Comparison of ENCODE assay signal across 27 mouse cellular contexts in the genomic region with DNA sequence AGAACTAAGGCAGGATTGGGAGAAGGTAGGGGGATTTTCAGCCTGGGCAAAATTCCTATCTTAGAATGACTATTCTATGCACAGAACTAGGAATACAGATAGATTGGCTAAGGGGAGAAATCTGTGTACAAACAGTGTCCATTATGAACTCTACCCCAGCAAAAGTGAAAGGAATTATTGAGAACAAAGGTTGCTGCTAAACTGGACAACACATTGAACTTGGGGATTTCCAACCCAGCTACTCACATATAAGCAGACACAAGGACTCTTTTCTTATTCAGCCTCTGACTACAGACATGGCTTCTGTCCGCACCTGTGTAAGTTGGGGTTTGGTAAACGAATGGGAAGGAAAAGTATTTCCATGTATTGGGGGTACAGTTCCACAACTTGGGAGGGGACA. TPM values are rescaled to one million over a fixed set of nuclear protein-coding genes. Genes with fewer than 3 reads are reported as not detected.
"Had no signal": no experiment of that assay in that cellular context is flagged by ENCODE, and none has a peak within 500 bp of the region (broad histone marks: within the 10 kb centered on the region; RNA-seq: fewer than 3 reads in every experiment).

TSS of gene Ubd (plus strand) at position 237 of the 400 bp plus-strand sequence.

- ATAC-seq: midbrain, embryonic 15.5 days had no signal

- H3K9ac ChIP-seq: kidney, embryonic 15.5 days; limb, embryonic 12.5 days; limb, embryonic 15.5 days; liver, embryonic 13.5 days; midbrain, embryonic 12.5 days; midbrain, embryonic 15.5 days; neural tube, embryonic 12.5 days; neural tube, embryonic 15.5 days; stomach, embryonic 15.5 days had no signal

- H3K4me1 ChIP-seq: limb, embryonic 12.5 days; liver, embryonic 13.5 days had no signal

- H3K9me3 ChIP-seq: kidney, embryonic 15.5 days; limb, embryonic 12.5 days; limb, embryonic 15.5 days; liver, embryonic 13.5 days; midbrain, embryonic 12.5 days; midbrain, embryonic 15.5 days; neural tube, embryonic 12.5 days; neural tube, embryonic 15.5 days; stomach, embryonic 15.5 days had no signal

- H3K4me3 ChIP-seq: kidney, embryonic 15.5 days; left cerebral cortex, adult 2 months; limb, embryonic 12.5 days; limb, embryonic 15.5 days; liver, embryonic 13.5 days; midbrain, embryonic 12.5 days; midbrain, embryonic 15.5 days; neural tube, embryonic 12.5 days; neural tube, embryonic 15.5 days; stomach, embryonic 15.5 days had no signal

- DNase-seq: kidney, adult 11 months; kidney, adult 8-10 months; kidney, postnatal 10 days; kidney, postnatal 36 days; layer of hippocampus, adult 9-11 months; liver, embryonic 13.5 days; lung, adult 2 months; lung, postnatal 14 days; retina, postnatal 1 day; right cerebral cortex, postnatal 25 days; spleen, adult 18-20 months; thymus, postnatal 36 days had no signal

- H3K4me2 ChIP-seq: kidney, embryonic 15.5 days; limb, embryonic 12.5 days; limb, embryonic 15.5 days; liver, embryonic 13.5 days; midbrain, embryonic 12.5 days; midbrain, embryonic 15.5 days; neural tube, embryonic 12.5 days; neural tube, embryonic 15.5 days; stomach, embryonic 15.5 days had no signal

- H3K27ac ChIP-seq: kidney, embryonic 15.5 days; left cerebral cortex, adult 2 months; limb, embryonic 12.5 days; limb, embryonic 15.5 days; liver, embryonic 13.5 days; macrophage; midbrain, embryonic 12.5 days; midbrain, embryonic 15.5 days; neural tube, embryonic 12.5 days; neural tube, embryonic 15.5 days; stomach, embryonic 15.5 days had no signal

- H3K36me3 ChIP-seq: kidney, embryonic 15.5 days; limb, embryonic 12.5 days; limb, embryonic 15.5 days; liver, embryonic 13.5 days; midbrain, embryonic 12.5 days; midbrain, embryonic 15.5 days; neural tube, embryonic 12.5 days; neural tube, embryonic 15.5 days; stomach, embryonic 15.5 days had no signal

RNA-seq across cellular contexts. Expression of gene Ubd, which starts in this region (rescaled TPM):
- total RNA-seq: layer of hippocampus, adult 18-20 months; layer of hippocampus, postnatal 25 days; left cerebral cortex, adult 2 months; left cerebral cortex, postnatal 10 days; left cerebral cortex, postnatal 36 days had no signal
- polyA plus RNA-seq: kidney, embryonic 15.5 days; limb, embryonic 12.5 days; limb, embryonic 15.5 days; liver, embryonic 13.5 days; liver, embryonic 16.5 days; lung, adult 2 months; macrophage; midbrain, embryonic 12.5 days; midbrain, embryonic 15.5 days; neural tube, embryonic 12.5 days; neural tube, embryonic 15.5 days; stomach, embryonic 15.5 days had no signal
